Mouse (Mus musculus) stomach, embryonic 16.5 days (tissue): ENCODE results near the gene Nckap5l. TPM values are rescaled to one million over a fixed set of nuclear protein-coding genes. Genes with fewer than 3 reads are reported as not detected.

ENCODE experiments used
- ATAC-seq: fragments of 200-750 bp; cut with Nextera tagmentation; 2 replicates; pipeline ENCODE4 v1.8.0; 2017; ENCODE audit warnings: moderate number of reproducible peaks, moderate TSS enrichment; ENCODE audit not compliant: insufficient read depth, low FRiP score
- H3K27ac ChIP-seq: fragments of 300-500 bp; sonication (generic); 2 replicates; pipeline ENCODE4 v1.5.1; 2014; ENCODE audit warnings: low read length
- H3K27me3 ChIP-seq: fragments of 300-500 bp; sonication (generic); 2 replicates; pipeline ENCODE4 v1.6.1; 2014; ENCODE audit warnings: low read length, control low read depth, mixed read lengths; ENCODE audit not compliant: control insufficient read depth, insufficient read depth
- H3K36me3 ChIP-seq: fragments of 300-500 bp; sonication (generic); 2 replicates; pipeline ENCODE4 v1.6.1; 2014; ENCODE audit warnings: low read length; ENCODE audit not compliant: control insufficient read depth, insufficient read depth
- H3K4me1 ChIP-seq: fragments of 300-500 bp; sonication (generic); 2 replicates; pipeline ENCODE4 v1.6.1; 2014; ENCODE audit warnings: low read length, control low read depth, mixed read lengths; ENCODE audit not compliant: control insufficient read depth, insufficient read depth
- H3K4me2 ChIP-seq: fragments of 300-500 bp; sonication (generic); 2 replicates; pipeline ENCODE4 v1.6.1; 2014; ENCODE audit warnings: low read depth, low read length, mixed read lengths
- H3K4me3 ChIP-seq: fragments of 300-500 bp; sonication (generic); replicated peaks from 2 replicates; pipeline ENCODE4 v1.5.1; 2014; ENCODE audit warnings: mild to moderate bottlenecking, low read length
- H3K9ac ChIP-seq: fragments of 300-500 bp; sonication (generic); 2 replicates; pipeline ENCODE4 v1.6.1; 2014; ENCODE audit warnings: low read length
- H3K9me3 ChIP-seq: fragments of 300-500 bp; sonication (generic); replicated peaks from 2 replicates; pipeline ENCODE4 v1.6.1; 2016; ENCODE audit warnings: low read length, control low read depth; ENCODE audit not compliant: control insufficient read depth
- WGBS: fragments of 180-500 bp; shearing (Covaris S2); extraction: QIAGEN DNeasy Blood & Tissue Kit; methylation state at CpG from one replicate; pipeline ENCODE4 v1.1.7; 2014; 5-methylcytosine and 5-hydroxymethylcytosine counted together
- polyA plus RNA-seq: library from polyadenylated mRNA; unstranded; fragments of >200 nt; fragmentation: Nextera tagmentation; extraction: Ambion mirVana; gene quantifications from 2 replicates; pipeline ENCODE4 v1.2.1, GENCODE M21; 2015

The Nckap5l gene
- polyA plus RNA-seq, 1 experiment from 2014 or later, result 4.6 TPM

DNA sequence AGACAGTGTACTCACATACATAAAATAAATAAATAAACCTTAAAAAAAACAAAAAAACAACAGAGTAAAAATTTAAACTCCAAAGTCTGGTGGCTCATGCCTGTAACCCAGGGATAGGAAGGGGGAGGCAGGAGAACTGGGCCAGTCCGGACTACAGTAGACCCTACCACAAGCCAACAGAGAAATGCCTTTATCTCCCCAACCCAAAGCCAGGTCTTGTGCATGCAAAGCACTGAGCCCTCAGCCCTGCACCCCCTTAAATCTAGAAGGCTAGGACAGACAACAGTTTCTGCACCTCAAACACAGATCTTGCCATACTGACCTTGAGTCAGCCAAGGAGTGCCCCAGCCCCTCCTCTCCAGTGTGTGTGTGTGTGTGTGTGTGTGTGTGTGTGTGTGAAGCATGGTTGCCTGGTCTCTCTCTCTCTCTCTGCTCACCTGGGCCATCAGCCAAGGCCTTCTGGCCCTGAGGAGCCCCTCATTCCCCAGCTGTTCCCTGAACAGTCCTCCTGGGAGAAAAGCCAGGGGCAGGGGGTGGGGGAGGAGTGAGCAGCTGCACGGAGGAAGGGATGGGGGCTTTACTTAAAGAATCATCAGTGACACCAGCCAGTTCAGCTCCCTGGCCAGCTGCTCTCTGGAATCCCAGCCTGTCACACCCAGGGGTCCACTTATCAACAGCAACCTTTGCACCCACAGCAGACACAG is 17.3 kb downstream of the Nckap5l start:
- H3K9ac ChIP-seq, result peak overlapping the region; percentile 19; the same call in 1 of the 2 replicates
- H3K4me3 ChIP-seq, result no peak overlapping the region
- WGBS, result 38% methylated on average over 2 of the region's 2 CpGs
- no peaks in the 10 kb centered on the region for H3K9me3 ChIP-seq
- no peaks in the 10 kb centered on the region for H3K27me3 ChIP-seq
- ATAC-seq, result peak; percentile 89
- no peaks in the 10 kb centered on the region for H3K36me3 ChIP-seq
- H3K27ac ChIP-seq, result peak overlapping the region; percentile 93
- H3K4me2 ChIP-seq, result peak overlapping the region; percentile 39
- H3K4me1 ChIP-seq, result peaks cover 53% of the 10 kb centered on the region

DNA sequence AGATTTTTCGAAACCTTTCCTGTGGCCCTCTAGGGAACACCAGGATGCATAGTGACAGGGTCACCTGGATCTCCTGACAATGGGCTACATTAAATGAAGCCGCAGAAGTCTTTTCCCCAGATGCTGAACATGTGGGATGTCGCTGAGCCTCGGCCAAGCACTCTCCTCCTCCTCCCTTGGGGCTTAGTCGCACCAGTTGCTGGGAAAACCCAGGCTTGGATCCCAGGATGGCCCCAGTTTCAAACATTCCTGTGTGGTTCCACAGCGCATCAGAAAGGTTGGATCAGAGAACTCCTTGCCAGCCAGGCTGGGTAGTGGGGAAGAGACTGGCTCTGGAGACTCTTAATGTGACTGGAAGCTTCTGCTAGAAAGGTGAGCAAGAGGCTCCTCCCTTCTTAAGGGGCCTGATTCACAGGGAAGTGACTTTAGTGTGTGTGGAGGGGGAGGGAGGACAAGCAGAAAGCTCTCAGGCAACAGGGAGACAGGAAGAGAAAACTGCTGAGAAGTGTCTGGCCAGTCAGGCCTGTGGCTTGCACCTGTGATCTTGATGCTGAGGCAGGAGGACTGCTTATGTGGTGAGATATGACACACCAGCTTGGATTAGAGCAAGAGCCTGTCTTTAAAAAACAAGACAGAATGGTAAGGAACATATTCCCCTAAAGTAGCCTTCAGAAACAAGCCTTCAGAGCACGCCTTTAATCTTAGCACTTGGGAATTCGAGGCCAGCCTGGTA is 18.4 kb downstream of the Nckap5l start:
- Histone ChIP-seq H3K4me2 (no peak overlapping the region), H3K4me1 (peaks cover 53% of the 10 kb centered on the region), H3K9me3 (no peaks in the 10 kb centered on the region), H3K27ac (peak overlapping the region; percentile 29; the same call in 1 of the 2 replicates), H3K27me3 (no peaks in the 10 kb centered on the region), H3K4me3 (no peak overlapping the region), H3K36me3 (no peaks in the 10 kb centered on the region), H3K9ac (no peak overlapping the region)
- ATAC-seq, result no peak
- WGBS, result 70% methylated on average over 8 of the region's 8 CpGs

DNA sequence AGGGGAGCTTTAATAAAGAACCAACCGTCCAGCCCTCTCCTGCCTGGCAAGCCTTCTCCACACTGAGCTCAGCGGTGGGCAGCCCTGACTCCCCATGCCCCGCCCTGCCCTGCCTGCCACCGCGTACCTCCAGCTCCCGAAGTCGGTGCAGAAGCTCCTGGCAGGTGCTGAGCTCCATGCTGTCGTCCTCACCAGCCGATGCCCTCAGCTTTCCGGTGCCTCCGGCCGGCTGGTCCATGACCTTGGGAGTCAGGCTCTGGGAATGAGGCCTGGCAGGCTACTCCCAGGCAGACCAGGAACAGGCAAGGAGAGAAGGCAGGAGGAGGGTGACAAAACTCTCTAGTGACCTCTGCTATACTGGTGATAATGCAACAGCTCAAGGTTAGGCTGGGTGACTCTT is 23.6 kb downstream of the Nckap5l start:
- WGBS, result 70% methylated on average over 12 of the region's 12 CpGs
- ATAC-seq, result no peak
- no peaks in the 10 kb centered on the region for H3K36me3 ChIP-seq
- H3K4me2 ChIP-seq, result no peak overlapping the region
- no peak overlapping the region for H3K27ac ChIP-seq
- H3K9me3 ChIP-seq, result no peaks in the 10 kb centered on the region
- no peak overlapping the region for H3K4me3 ChIP-seq
- H3K9ac ChIP-seq, result no peak overlapping the region
- no peaks in the 10 kb centered on the region for H3K27me3 ChIP-seq
- peaks cover 20% of the 10 kb centered on the region for H3K4me1 ChIP-seq

DNA sequence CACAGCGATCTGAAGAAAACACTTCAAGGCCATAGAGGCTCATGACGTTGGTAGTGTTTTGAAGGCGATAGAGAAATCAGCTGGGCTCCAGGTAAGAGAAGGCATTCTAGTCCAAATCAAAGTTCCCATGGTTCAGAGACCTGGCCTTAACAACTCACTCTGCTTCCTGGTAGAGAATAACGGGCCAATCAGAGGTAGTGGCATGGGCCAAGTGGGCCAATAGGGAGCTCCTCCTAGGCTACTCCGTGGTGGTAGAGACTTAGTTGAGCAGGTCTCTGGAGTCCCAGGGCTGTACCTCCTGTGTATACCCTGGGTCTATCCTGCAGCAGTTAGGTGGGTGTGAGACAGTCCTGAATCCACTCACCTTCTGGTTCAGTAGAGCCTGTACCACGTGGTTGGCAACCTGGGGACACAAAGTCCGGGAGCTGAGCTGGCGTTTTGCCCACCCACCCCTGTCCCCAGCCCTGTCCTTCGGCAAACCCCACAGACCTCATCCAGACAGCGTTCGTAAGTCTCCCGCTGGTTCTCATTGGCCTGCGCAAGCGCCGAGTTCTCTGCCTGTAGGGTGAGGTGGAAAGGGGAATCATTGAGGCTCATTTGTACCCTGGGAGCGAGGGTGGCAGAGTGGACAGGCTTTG is 24.3 kb downstream of the Nckap5l start:
- no peaks in the 10 kb centered on the region for H3K36me3 ChIP-seq
- H3K27me3 ChIP-seq, result no peaks in the 10 kb centered on the region
- no peak overlapping the region for H3K4me3 ChIP-seq
- no peak overlapping the region for H3K4me2 ChIP-seq
- H3K27ac ChIP-seq, result no peak overlapping the region
- H3K9ac ChIP-seq, result no peak overlapping the region
- peaks cover 16% of the 10 kb centered on the region; the same call in 1 of the 2 replicates for H3K4me1 ChIP-seq
- ATAC-seq, result no peak
- WGBS, result 88% methylated on average over 16 of the region's 16 CpGs
- H3K9me3 ChIP-seq, result no peaks in the 10 kb centered on the region

DNA sequence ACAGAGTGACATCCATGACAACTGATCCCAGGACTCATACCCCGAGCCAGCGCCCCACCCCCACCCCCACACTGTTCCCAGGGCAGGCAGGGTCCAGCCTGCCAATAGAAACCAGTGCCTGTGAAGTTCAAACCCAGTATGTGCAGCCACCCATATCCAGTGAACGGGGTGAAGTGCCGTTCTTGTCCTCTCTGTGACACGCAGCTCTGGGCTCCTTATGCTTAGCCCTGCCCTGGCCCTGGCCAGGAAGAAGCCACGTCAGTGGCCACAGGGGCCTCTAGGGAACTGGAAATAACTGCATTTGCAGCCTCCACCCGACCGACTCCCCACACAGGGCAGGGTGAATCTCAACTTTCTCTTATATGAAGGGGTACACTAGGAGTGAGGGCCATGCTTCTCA is 25.6 kb downstream of the Nckap5l start:
- ATAC-seq, result no peak
- H3K36me3 ChIP-seq, result 0 out of 2 replicates have a peak, but pooled peaks cover 4% of the 10 kb centered on the region

DNA sequence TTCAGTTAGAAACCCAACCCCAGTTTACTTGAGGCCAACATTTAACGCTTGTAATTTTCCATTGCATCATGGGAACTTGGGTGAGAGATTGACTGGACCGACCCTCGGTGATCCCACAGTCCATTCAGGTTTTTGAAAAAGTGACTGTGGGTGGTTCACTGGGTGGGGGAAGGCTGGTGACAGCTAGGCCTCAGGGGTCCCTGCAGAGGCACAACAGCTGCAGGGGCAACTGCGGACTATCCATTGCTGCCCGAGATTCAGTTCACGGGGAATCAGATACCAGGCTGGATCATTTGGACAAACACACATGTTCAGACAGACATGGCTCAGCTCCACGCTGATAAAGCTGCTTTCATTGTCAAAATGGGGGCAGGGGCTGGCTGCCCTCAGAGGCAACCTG is 26.0 kb downstream of the Nckap5l start:
- H3K27ac ChIP-seq, result no peak overlapping the region
- H3K4me2 ChIP-seq, result no peak overlapping the region
- H3K4me3 ChIP-seq, result no peak overlapping the region
- WGBS, result 78% methylated on average over 7 of the region's 7 CpGs
- ATAC-seq, result no peak
- H3K36me3 ChIP-seq, result 0 out of 2 replicates have a peak, but pooled peaks cover 4% of the 10 kb centered on the region
- peaks cover 2% of the 10 kb centered on the region; the same call in 1 of the 2 replicates for H3K4me1 ChIP-seq
- no peak overlapping the region for H3K9ac ChIP-seq
- no peaks in the 10 kb centered on the region for H3K9me3 ChIP-seq
- H3K27me3 ChIP-seq, result no peaks in the 10 kb centered on the region

More for the DNA sequence above, 25.6 kb downstream of the Nckap5l start:
- H3K9ac ChIP-seq, result no peak overlapping the region
- 78% methylated on average over 8 of the region's 8 CpGs for WGBS
- no peak overlapping the region for H3K27ac ChIP-seq
- H3K27me3 ChIP-seq, result no peaks in the 10 kb centered on the region
- no peaks in the 10 kb centered on the region for H3K9me3 ChIP-seq
- H3K4me2 ChIP-seq, result no peak overlapping the region
- H3K4me3 ChIP-seq, result no peak overlapping the region
- peaks cover 6% of the 10 kb centered on the region; the same call in 1 of the 2 replicates for H3K4me1 ChIP-seq

DNA sequence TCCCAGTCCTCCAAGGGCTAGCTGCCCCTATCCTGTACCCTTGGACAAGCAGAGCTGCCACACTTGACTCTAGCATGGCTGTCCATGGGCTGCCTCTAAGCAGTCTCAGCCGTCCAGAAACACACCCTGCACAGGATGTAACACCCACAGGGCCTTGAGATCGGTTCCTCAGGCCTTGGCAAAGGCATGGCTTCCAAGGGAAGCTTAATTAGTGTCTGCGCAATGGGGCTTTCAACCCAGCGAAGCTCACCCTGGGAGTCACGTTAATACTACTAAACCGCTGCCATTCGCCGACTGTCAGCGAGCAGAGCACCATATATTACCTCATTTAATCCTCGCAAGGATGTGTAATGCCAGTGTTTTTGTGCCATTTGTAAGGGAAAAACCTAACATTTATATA is 26.5 kb downstream of the Nckap5l start:
- Histone ChIP-seq H3K27ac (no peak overlapping the region), H3K4me2 (no peak overlapping the region), H3K4me3 (no peak overlapping the region), H3K36me3 (0 out of 2 replicates have a peak, but pooled peaks cover 4% of the 10 kb centered on the region), H3K4me1 (no peaks in the 10 kb centered on the region; the same call in 1 of the 2 replicates), H3K27me3 (no peaks in the 10 kb centered on the region), H3K9me3 (no peaks in the 10 kb centered on the region), H3K9ac (no peak overlapping the region)
- WGBS, result 88% methylated on average over 10 of the region's 10 CpGs
- ATAC-seq, result no peak

DNA sequence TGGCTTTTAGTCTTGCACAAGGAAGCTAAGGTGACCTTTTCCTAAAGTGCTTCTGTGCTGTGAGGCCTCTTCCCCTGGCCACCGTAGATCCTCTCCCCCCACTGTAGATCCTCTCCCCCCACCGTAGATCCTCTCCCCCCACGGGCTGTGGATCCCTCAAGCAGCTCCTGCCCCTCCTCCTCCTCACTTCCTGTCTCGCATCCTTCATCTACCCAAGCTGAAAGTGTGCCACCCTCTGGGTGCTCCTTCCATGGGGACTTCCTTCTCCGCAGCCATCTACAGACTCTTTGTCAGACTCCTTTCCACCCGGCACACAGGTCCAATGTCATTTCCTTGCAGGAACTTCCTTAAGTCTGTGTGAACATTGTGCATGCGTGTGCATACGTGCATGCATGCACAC is 27.2 kb downstream of the Nckap5l start:
- Histone ChIP-seq H3K9me3 (no peaks in the 10 kb centered on the region), H3K27ac (no peak overlapping the region), H3K9ac (no peak overlapping the region), H3K4me1 (no peaks in the 10 kb centered on the region), H3K4me2 (no peak overlapping the region), H3K4me3 (no peak overlapping the region), H3K36me3 (0 out of 2 replicates have a peak, but pooled peaks cover 4% of the 10 kb centered on the region), H3K27me3 (no peaks in the 10 kb centered on the region)
- no peak for ATAC-seq
- 73% methylated on average over 8 of the region's 8 CpGs for WGBS

DNA sequence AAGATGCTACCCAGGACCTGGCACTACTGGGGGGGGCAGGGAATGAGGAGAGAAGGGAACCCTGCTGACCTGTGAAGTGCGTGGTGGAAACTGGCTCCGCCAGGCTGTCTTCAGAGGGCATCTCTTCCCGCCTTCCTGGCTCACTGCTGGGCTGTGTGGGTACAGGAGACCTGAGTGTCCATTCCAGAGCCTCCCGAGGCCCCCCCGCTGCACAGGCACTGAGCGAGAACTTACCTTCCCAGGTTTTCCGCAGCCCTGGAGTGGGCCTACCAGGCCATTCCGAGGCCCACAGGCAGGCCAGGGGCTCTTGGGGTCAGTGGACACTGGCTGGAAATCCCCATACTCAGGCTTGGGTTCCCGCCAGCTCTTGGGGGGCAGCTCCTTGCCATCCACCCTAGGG is 33.7 kb downstream of the Nckap5l start:
- no peak for ATAC-seq
- no peak overlapping the region for H3K4me2 ChIP-seq
- H3K27ac ChIP-seq, result no peak overlapping the region
- H3K9me3 ChIP-seq, result no peaks in the 10 kb centered on the region
- no peak overlapping the region for H3K4me3 ChIP-seq
- 91% methylated on average over 9 of the region's 9 CpGs for WGBS
- 0 out of 2 replicates have a peak, but pooled peaks cover 4% of the 10 kb centered on the region for H3K36me3 ChIP-seq
- H3K4me1 ChIP-seq, result peaks cover 11% of the 10 kb centered on the region
- H3K27me3 ChIP-seq, result no peaks in the 10 kb centered on the region
- H3K9ac ChIP-seq, result no peak overlapping the region
